Mouse (Mus musculus): Measurements from ENCODE around the gene P3h1.

- TF ChIP-seq CTCF (conservative IDR thresholded peaks at IDR 0.05; ENCODE audit: insufficient read depth, insufficient read length, low read depth, low read length) = no peak
- TF ChIP-seq POLR2A (IDR thresholded peaks at IDR 0.05; ENCODE audit: low read depth, low read length) = no peak
These were observed 8.2 kb upstream of the P3h1 start for GRCm38 (mm10) chr4:119224534-119224933.
